Mouse (Mus musculus): ENCODE measurements around the gene Dapp1.

- TF ChIP-seq CTCF (IDR thresholded peaks at IDR 0.05) (no peak), POLR2A (IDR thresholded peaks at IDR 0.05; ENCODE audit: insufficient read depth, low read depth, low read length) (no peak)
These were observed 25.6 kb upstream of the Dapp1 start for GRCm38 (mm10) chr3:138006896-138007295.
